Mouse (Mus musculus): ENCODE measurements around the gene Asb2.
A peak's percentile ranks its signal among the peaks of the same experiment; 100 is the strongest.

Gene Asb2

GRCm38 (mm10) chr12:103355746-103356414, at the start of gene Asb2:
TSS of gene Asb2 (minus strand) at chr12:103356001.
- no peak for DNase-seq (ENCODE audit: low spot score in 2 of 2)

- DNase-seq (ENCODE audit: low spot score in 2 of 2): no peak
Measured at GRCm38 (mm10) chr12:103404131-103404530, 48.3 kb upstream of the Asb2 start.

- DNase-seq (ENCODE audit: low spot score in 2 of 2): no peak
Measured at GRCm38 (mm10) chr12:103396751-103397150, 41.0 kb upstream of the Asb2 start.

GRCm38 (mm10) chr12:103395486-103396275, 39.9 kb upstream of the Asb2 start:
- DNase-seq (ENCODE audit: low spot score in 2 of 2): no peak

GRCm38 (mm10) chr12:103393528-103393927, 37.7 kb upstream of the Asb2 start:
- DNase-seq (ENCODE audit: low spot score in 2 of 2): no peak

GRCm38 (mm10) chr12:103391098-103391497, 35.3 kb upstream of the Asb2 start:
- DNase-seq (ENCODE audit: low spot score in 2 of 2): peak; percentile 58 to 67

- no peak for DNase-seq (ENCODE audit: low spot score in 2 of 2)
Measured at GRCm38 (mm10) chr12:103389982-103390381, 34.2 kb upstream of the Asb2 start.

GRCm38 (mm10) chr12:103389348-103389727, 33.5 kb upstream of the Asb2 start:
- no peak for DNase-seq (ENCODE audit: low spot score in 2 of 2)

- DNase-seq (ENCODE audit: low spot score in 2 of 2): peak; percentile 96 to 99
Measured at GRCm38 (mm10) chr12:103388505-103389347, 32.9 kb upstream of the Asb2 start, which contains the start of gene Otub2. TSS of gene Otub2 (plus strand) at chr12:103388682.

- no peak for DNase-seq (ENCODE audit: low spot score in 2 of 2)
Measured at GRCm38 (mm10) chr12:103380226-103380625, 24.4 kb upstream of the Asb2 start.

GRCm38 (mm10) chr12:103376774-103377173, 21.0 kb upstream of the Asb2 start:
- peak; percentile 50 to 60 for DNase-seq (ENCODE audit: low spot score in 2 of 2)

GRCm38 (mm10) chr12:103376124-103376523, 20.3 kb upstream of the Asb2 start:
- peak; percentile 69 to 77 for DNase-seq (ENCODE audit: low spot score in 2 of 2)

- DNase-seq (ENCODE audit: low spot score in 2 of 2): no peak
Measured at GRCm38 (mm10) chr12:103373530-103374236, 17.9 kb upstream of the Asb2 start.

GRCm38 (mm10) chr12:103371711-103372110, 15.9 kb upstream of the Asb2 start:
- peak in 1 of 2 experiments; percentile 64 for DNase-seq (ENCODE audit: low spot score in 2 of 2)

GRCm38 (mm10) chr12:103370861-103371260, 15.1 kb upstream of the Asb2 start:
- no peak for DNase-seq (ENCODE audit: low spot score in 2 of 2)

- DNase-seq (ENCODE audit: low spot score in 2 of 2): no peak
Measured at GRCm38 (mm10) chr12:103368777-103369176, 13.0 kb upstream of the Asb2 start.

GRCm38 (mm10) chr12:103368326-103368669, 12.5 kb upstream of the Asb2 start:
- no peak for DNase-seq (ENCODE audit: low spot score in 2 of 2)

GRCm38 (mm10) chr12:103367620-103368325, 12.0 kb upstream of the Asb2 start:
- peak; percentile 78 for DNase-seq (ENCODE audit: low spot score in 2 of 2)

- no peak for DNase-seq (ENCODE audit: low spot score in 2 of 2)
Measured at GRCm38 (mm10) chr12:103367171-103367570, 11.4 kb upstream of the Asb2 start.

- no peak for DNase-seq (ENCODE audit: low spot score in 2 of 2)
Measured at GRCm38 (mm10) chr12:103362336-103362735, 6.5 kb upstream of the Asb2 start.

Data from frontal cortex, postnatal 36 days (tissue).